20 mouse cellular contexts compared by ENCODE assay signal in genomic region chr9:5474271-5474670, GRCm38 (mm10).
"Had no signal": no experiment of that assay in that cellular context is flagged by ENCODE, and none has a peak within 500 bp of the region (broad histone marks: within the 10 kb centered on the region; RNA-seq: fewer than 3 reads in every experiment).

No protein-coding gene starts in this region.

- H3K4me2 ChIP-seq: limb, embryonic 12.5 days; limb, embryonic 15.5 days; liver, embryonic 11.5 days; lung, embryonic 14.5 days; midbrain, embryonic 13.5 days; neural tube, embryonic 13.5 days; stomach, embryonic 15.5 days had no signal

- ATAC-seq: liver, postnatal 0 days; lung, postnatal 0 days; midbrain, embryonic 13.5 days; midbrain, embryonic 16.5 days had no signal

- DNase-seq: kidney, adult 8-10 months; left cerebral cortex, postnatal 4 days; liver, postnatal 0 days; lung, embryonic 14.5 days; retina, postnatal 1 day; right cerebral cortex, postnatal 25 days; spleen, adult 18-20 months; thymus, postnatal 25 days had no signal

- H3K4me3 ChIP-seq: limb, embryonic 12.5 days; limb, embryonic 15.5 days; megakaryocyte, embryonic 14.5 days; midbrain, embryonic 10.5 days; midbrain, embryonic 13.5 days; myocyte; neural tube, embryonic 13.5 days; stomach, embryonic 15.5 days had no signal

- H3K27ac ChIP-seq: limb, embryonic 12.5 days; limb, embryonic 15.5 days; liver, embryonic 14.5 days; midbrain, embryonic 10.5 days; midbrain, embryonic 13.5 days; neural tube, embryonic 13.5 days; stomach, embryonic 15.5 days had no signal

- H3K4me1 ChIP-seq: limb, embryonic 12.5 days; limb, embryonic 15.5 days; megakaryocyte, embryonic 14.5 days; midbrain, embryonic 10.5 days; midbrain, embryonic 13.5 days; neural tube, embryonic 13.5 days; stomach, embryonic 15.5 days had no signal

- H3K36me3 ChIP-seq: limb, embryonic 12.5 days; limb, embryonic 15.5 days; midbrain, embryonic 10.5 days; midbrain, embryonic 13.5 days; neural tube, embryonic 13.5 days; stomach, embryonic 15.5 days had no signal

- H3K9me3 ChIP-seq: limb, embryonic 12.5 days; limb, embryonic 15.5 days; megakaryocyte, embryonic 14.5 days; midbrain, embryonic 10.5 days; midbrain, embryonic 13.5 days; neural tube, embryonic 13.5 days; stomach, embryonic 15.5 days had no signal

- H3K9ac ChIP-seq: limb, embryonic 12.5 days; limb, embryonic 15.5 days; liver, embryonic 14.5 days; liver, postnatal 0 days; lung, embryonic 14.5 days; midbrain, embryonic 13.5 days; neural tube, embryonic 13.5 days; stomach, embryonic 15.5 days had no signal

- H3K27me3 ChIP-seq: limb, embryonic 12.5 days; limb, embryonic 15.5 days; megakaryocyte, embryonic 14.5 days; midbrain, embryonic 13.5 days; neural tube, embryonic 13.5 days; stomach, embryonic 15.5 days had no signal
